Mouse (Mus musculus) megakaryocyte, embryonic 14.5 days (primary cell): ENCODE measurements around the gene Maea. TPM values are rescaled to one million over a fixed set of nuclear protein-coding genes. Genes with fewer than 3 reads are reported as not detected.

ENCODE experiments used
- H3K27me3 ChIP-seq: replicated peaks from 2 replicates; pipeline ENCODE3; 2012; ENCODE audit warnings: inconsistent platforms
- H3K36me3 ChIP-seq: replicated peaks from 2 replicates; pipeline ENCODE3; 2012; ENCODE audit warnings: low read length, inconsistent platforms, mixed read lengths
- H3K4me1 ChIP-seq: 2 replicates; pipeline ENCODE4 v1.6.1; 2012; ENCODE audit warnings: inconsistent platforms
- H3K4me3 ChIP-seq: replicated peaks from 2 replicates; pipeline ENCODE3; 2012; ENCODE audit warnings: moderate library complexity, mild to moderate bottlenecking, inconsistent platforms
- H3K9me3 ChIP-seq: 2 replicates; pipeline ENCODE4 v1.6.1; 2012; ENCODE audit warnings: inconsistent platforms
- FLI1 ChIP-seq: IDR thresholded peaks from 2 replicates; pipeline ENCODE4 v1.6.1; 2012; ENCODE audit warnings: low read length, inconsistent platforms, mixed read lengths
- GATA1 ChIP-seq: IDR thresholded peaks from 3 replicates; pipeline ENCODE4 v1.6.1; 2012; ENCODE audit warnings: mixed read lengths, low read length, inconsistent platforms, borderline replicate concordance
- polyA plus RNA-seq: library from polyadenylated mRNA; stranded (reverse); fragments of >175 nt; gene quantifications from 2 replicates; pipeline ENCODE4 v1.2.3, GENCODE M21; 2012; ENCODE audit warnings: low replicate concordance; ENCODE audit not compliant: insufficient read depth

Gene Maea
- polyA plus RNA-seq, 1 experiment = 134 TPM

DNA sequence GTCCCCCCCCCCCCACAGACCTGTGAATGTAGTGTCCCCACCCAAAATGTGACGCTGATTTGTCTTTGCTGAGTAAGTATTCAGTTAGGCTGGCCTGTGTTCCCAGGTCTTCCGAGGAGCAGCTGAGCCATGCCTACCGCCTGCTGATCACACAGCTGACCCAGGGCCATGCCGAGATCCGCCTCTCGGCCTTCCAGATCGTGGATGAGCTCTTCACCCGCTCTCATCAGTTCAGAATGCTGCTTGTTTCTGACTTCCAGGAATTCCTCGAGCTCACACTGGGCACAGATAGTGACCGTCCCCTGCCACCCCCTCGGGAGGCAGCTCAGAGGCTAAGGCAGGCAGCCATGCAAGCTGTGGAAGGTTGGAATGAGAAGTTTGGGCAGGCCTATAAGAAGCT is 52.2 kb downstream of the Maea start:
- Histone ChIP-seq H3K4me3 (no peak overlapping the region), H3K27me3 (no peaks in the 10 kb centered on the region), H3K9me3 (no peaks in the 10 kb centered on the region), H3K36me3 (peaks cover 90% of the 10 kb centered on the region), H3K4me1 (no peaks in the 10 kb centered on the region)
- TF ChIP-seq FLI1 (no peak), GATA1 (no peak)

DNA sequence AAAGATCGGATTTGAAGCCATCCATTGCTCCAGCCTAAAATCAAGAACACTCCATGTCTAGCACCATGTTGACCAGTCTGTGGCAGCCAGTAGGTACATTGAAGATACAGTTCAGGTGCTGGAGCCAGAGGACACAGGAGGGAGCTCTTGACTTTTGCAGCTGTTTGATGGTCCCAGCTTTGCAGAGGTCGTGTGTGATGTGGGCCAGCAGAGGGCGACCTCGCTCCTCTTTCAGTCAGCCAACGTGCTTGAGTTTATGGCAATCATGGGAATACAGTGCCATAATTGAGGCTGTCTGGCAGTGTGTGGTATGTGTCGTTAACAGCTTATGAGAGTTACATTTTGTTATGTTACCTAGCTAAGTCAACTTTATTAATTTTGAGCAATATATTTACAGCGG is 58.5 kb downstream of the Maea start:
- peaks cover 88% of the 10 kb centered on the region for H3K36me3 ChIP-seq
- TF ChIP-seq FLI1 (no peak), GATA1 (no peak)

DNA sequence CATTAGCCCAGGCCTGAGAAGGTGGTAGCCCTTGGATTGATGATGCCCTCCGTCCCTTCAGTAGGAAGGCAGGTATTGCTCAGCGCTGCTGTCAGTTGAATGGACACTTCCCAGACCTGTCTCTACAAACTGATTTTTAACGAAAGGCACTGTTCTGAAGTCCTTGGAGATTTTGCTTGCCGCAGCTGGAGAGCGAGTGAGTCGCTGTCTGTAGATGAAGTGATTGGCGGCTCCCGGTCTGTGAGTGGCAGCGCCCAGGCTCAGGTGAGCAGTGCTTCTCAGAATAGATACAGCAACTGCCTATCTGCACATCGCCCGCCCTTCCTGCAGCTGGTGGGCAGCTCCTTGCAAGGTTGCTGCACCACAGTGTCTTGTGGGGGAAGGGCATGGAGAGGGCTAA is 60.4 kb downstream of the Maea start:
- no peaks in the 10 kb centered on the region for H3K9me3 ChIP-seq
- TF ChIP-seq GATA1 (no peak), FLI1 (no peak)
- peaks cover 81% of the 10 kb centered on the region for H3K36me3 ChIP-seq
- no peak overlapping the region for H3K4me3 ChIP-seq
- H3K27me3 ChIP-seq = no peaks in the 10 kb centered on the region
- peaks cover 6% of the 10 kb centered on the region for H3K4me1 ChIP-seq

More for the DNA sequence above, 58.5 kb downstream of the Maea start:
- Histone ChIP-seq H3K27me3 (no peaks in the 10 kb centered on the region), H3K9me3 (no peaks in the 10 kb centered on the region), H3K4me3 (no peak overlapping the region), H3K4me1 (peaks cover 6% of the 10 kb centered on the region; the same call in 1 of the 2 replicates)

DNA sequence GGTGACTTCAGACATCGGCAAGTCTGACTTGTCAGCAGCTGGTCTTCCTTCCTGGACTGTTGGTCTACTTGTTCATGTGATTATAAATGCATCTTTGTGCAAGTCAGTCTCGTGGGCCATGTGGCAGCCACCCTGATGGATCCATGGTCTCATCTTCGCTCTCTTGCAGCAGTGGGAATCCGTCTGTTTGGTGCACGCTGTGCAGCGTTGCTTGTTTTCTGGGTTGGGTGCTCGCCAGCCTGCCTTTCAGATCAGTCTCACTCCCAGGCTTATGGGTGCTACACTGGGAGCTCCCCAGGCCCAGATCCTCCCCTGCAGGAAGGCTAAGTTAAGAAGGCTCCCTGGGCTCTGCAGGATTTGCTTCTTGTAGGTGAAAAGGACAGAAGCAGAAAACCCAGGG is 61.5 kb downstream of the Maea start:
- Histone ChIP-seq H3K4me1 (peaks cover 10% of the 10 kb centered on the region), H3K4me3 (no peak overlapping the region), H3K9me3 (no peaks in the 10 kb centered on the region), H3K27me3 (no peaks in the 10 kb centered on the region), H3K36me3 (peaks cover 76% of the 10 kb centered on the region)
- TF ChIP-seq GATA1 = no peak
- TF ChIP-seq FLI1 = no peak

DNA sequence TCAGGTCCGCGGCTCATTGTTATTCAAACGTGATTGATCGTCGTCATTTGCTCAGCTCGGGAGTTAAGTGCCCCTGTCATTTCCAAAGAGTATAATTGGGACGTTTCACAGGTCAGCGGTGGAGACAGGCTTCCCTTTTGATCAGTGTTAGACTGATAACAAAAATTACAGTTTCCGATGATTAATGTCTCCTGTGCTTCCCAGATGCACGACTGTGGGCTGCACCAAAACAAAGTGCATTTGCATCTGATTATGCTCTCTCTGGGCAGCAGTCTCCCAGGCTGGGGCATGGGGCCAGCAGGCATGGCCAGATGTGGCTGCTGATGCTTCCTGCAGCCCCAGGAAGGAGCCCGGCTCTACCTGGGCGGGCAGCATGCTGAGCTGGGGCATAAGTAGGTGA is 65.5 kb downstream of the Maea start:
- Histone ChIP-seq H3K9me3 (no peaks in the 10 kb centered on the region), H3K4me3 (no peak overlapping the region), H3K36me3 (peaks cover 74% of the 10 kb centered on the region), H3K27me3 (no peaks in the 10 kb centered on the region), H3K4me1 (peaks cover 14% of the 10 kb centered on the region)
- TF ChIP-seq GATA1 (no peak), FLI1 (no peak)

DNA sequence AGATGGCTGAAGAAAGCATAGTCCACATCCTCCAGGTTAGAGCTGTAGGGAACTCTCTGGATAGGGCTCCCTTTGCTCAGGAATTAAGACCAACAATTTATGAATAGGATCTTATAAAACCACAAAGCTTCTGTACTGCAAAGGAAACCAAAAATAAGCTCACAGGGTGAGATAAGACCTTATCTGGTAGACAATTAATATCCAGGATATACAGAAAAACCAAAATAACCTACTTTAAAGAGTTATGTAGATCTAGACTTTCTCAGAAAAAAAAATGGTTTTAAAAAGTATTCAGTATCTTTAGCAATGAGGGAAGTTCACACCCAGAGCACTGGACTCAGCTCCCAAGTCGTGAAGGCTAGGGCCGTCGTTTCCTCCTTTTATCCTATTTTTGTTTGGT is 85.0 kb downstream of the Maea start:
- no peaks in the 10 kb centered on the region for H3K9me3 ChIP-seq
- no peak for TF ChIP-seq GATA1
- no peak for TF ChIP-seq FLI1
- 0 out of 2 replicates have a peak, but pooled peaks cover 5% of the 10 kb centered on the region for H3K4me1 ChIP-seq
- H3K4me3 ChIP-seq = no peak overlapping the region
- peaks cover 11% of the 10 kb centered on the region for H3K27me3 ChIP-seq
- H3K36me3 ChIP-seq = peaks cover 12% of the 10 kb centered on the region

Other genes starting within 250 kb of the Maea start
- not detected in 2 replicates for gene Slc5a1, start 231.3 kb upstream of the Maea start, polyA plus RNA-seq
- gene Spon2, start 117.1 kb upstream of the Maea start, polyA plus RNA-seq = not detected in 2 replicates
- 321 and 333 TPM in 2 replicates for gene Ctbp1, start 60.5 kb upstream of the Maea start, polyA plus RNA-seq
- 0.19 and 0.57 TPM in 2 replicates for gene Uvssa, start 43.0 kb downstream of the Maea start, polyA plus RNA-seq
- not detected in 2 replicates for gene Nkx1-1, start 98.5 kb downstream of the Maea start, polyA plus RNA-seq